Mouse (Mus musculus): Measurements from ENCODE around the gene Prdm11.

DNA sequence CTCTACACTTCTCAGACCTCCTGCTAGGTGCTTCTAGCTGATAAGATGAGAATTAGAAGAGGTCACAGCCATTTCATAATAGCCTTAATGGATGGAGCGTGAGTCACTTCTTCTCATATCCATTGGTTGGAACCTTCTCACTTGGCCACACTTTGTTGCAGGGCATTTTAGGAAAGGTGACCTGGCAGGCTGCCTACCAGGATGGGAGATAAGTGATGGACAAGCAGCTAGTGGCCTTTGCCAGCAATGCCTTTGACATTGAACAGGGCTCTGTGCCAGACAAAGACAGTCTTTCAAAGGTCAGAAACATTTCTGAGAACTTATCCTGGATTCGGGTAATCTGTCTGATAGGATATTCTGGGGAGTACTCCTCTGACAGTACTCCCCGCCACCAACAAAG is 102.6 kb downstream of the Prdm11 start:
- TF ChIP-seq CTCF (IDR thresholded peaks at IDR 0.05; ENCODE audit: borderline replicate concordance, extremely low read depth, insufficient read depth, insufficient read length) (no peak), POLR2A (IDR thresholded peaks at IDR 0.05; ENCODE audit: borderline replicate concordance, extremely low read depth, insufficient read depth, insufficient read length, poor library complexity, severe bottlenecking) (no peak)

Data from brain, embryonic 14.5 days (tissue).